Mouse (Mus musculus) limb, embryonic 14.5 days (tissue): ENCODE measurements around the gene Mocs1. TPM values are rescaled to one million over a fixed set of nuclear protein-coding genes. Genes with fewer than 3 reads are reported as not detected.

Experiments used
- ATAC-seq: fragments of 200-750 bp; cut with Nextera tagmentation; 2 replicates; pipeline ENCODE4 v1.8.0; 2017; ENCODE audit warnings: low read depth, moderate number of reproducible peaks, moderate TSS enrichment; ENCODE audit not compliant: low FRiP score
- DNase-seq: peaks from one replicate; pipeline ENCODE4 v3.0.0-alpha.2; 2015; ENCODE audit warnings: low spot score
- H3K27ac ChIP-seq: fragments of 300-500 bp; sonication (generic); replicated peaks from 2 replicates; pipeline ENCODE4 v1.5.1; 2014; ENCODE audit warnings: low read depth, mild to moderate bottlenecking, low read length, moderate library complexity, mixed read lengths
- H3K27me3 ChIP-seq: fragments of 300-500 bp; sonication (generic); 2 replicates; pipeline ENCODE4 v1.6.1; 2014; ENCODE audit warnings: low read length, mixed read lengths; ENCODE audit not compliant: control insufficient read depth, insufficient read depth
- H3K36me3 ChIP-seq: fragments of 300-500 bp; sonication (generic); 2 replicates; pipeline ENCODE4 v1.6.1; 2014; ENCODE audit warnings: mild to moderate bottlenecking, low read length, moderate library complexity, mixed read lengths; ENCODE audit not compliant: control insufficient read depth, insufficient read depth
- H3K4me1 ChIP-seq: fragments of 300-500 bp; sonication (generic); 2 replicates; pipeline ENCODE4 v1.6.1; 2014; ENCODE audit warnings: antibody characterized with exemption, low read length, mixed read lengths; ENCODE audit not compliant: control insufficient read depth, insufficient read depth
- H3K4me2 ChIP-seq: fragments of 300-500 bp; sonication (generic); replicated peaks from 2 replicates; pipeline ENCODE4 v1.6.1; 2014; ENCODE audit warnings: low read depth, mild to moderate bottlenecking, low read length, moderate library complexity; ENCODE audit not compliant: severe bottlenecking
- H3K4me3 ChIP-seq: fragments of 300-500 bp; sonication (generic); replicated peaks from 2 replicates; pipeline ENCODE4 v1.5.1; 2014; ENCODE audit warnings: low read length
- H3K9ac ChIP-seq: fragments of 300-500 bp; sonication (generic); 2 replicates; pipeline ENCODE4 v1.6.1; 2014; ENCODE audit warnings: mild to moderate bottlenecking, low read depth, low read length, moderate library complexity; ENCODE audit not compliant: severe bottlenecking
- H3K9me3 ChIP-seq: fragments of 300-500 bp; sonication (generic); 2 replicates; pipeline ENCODE4 v1.6.1; 2016; ENCODE audit warnings: low read length; ENCODE audit not compliant: control insufficient read depth
- POLR2A ChIP-seq: fragments of 200-500 bp; IDR thresholded peaks from 2 replicates; pipeline ENCODE4 v1.8.0; 2012; ENCODE audit warnings: inconsistent platforms, mild to moderate bottlenecking, moderate library complexity, borderline replicate concordance; ENCODE audit not compliant: insufficient read depth, insufficient read length; ENCODE audit errors: extremely low read depth
- WGBS: fragments of 180-500 bp; shearing (Covaris S2); extraction: QIAGEN DNeasy Blood & Tissue Kit; methylation state at CpG from one replicate; pipeline ENCODE4 v1.1.7; 2014; 5-methylcytosine and 5-hydroxymethylcytosine counted together
- polyA plus RNA-seq, 2 experiments: library from polyadenylated mRNA; depleted of rRNA in 1 of 2; stranded (reverse) in 1 of 2; unstranded in 1 of 2; fragments of >200 nt; fragmentation: Nextera tagmentation in 1 of 2; extraction: Ambion mirVana in 1 of 2; gene quantifications; 2 replicates each; pipeline versions ENCODE4 v1.2.1 to v1.2.3; 2012 to 2014

The Mocs1 gene
- polyA plus RNA-seq, 2 experiments, result 8.0 to 18.3 TPM

DNA sequence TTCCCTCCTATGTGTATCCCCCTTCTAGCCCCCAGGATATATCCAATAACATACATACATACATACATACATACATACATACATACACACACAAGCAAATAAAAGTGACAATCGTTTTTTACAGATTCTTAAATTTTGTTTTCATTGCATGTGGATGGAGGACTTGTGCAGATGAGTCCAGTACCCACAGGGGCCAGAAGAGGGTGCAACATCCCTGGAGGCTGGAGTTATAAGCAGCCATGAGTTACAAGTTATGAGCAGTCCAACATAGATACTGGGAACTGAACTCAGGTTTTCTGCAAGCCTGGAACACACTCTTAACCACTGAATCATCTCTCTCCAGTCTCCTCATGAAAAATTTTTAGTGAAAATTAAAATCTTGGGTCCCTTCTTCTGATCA lies 33.3 kb upstream of the Mocs1 start:
- no peak overlapping the region for H3K9ac ChIP-seq
- TF ChIP-seq POLR2A, result no peak

DNA sequence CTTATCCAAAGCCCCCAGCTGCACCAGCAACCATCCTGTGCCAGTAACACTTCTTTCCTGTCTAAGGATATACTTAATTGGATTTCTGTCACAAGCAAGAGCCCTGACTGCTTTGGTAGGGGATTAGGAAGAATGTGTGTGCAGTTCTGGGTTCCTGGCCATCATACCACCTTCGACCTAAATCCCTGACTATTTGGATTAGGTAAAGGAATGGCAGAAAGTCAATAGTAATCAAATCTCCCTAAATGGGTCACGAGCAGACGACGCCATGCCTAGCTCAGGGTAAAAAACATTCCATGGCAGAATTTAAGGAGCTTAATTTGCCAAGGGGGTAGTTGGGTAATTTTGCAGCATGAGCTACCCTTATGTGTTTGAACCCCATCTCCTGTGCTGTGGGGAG lies 28.6 kb upstream of the Mocs1 start:
- H3K27ac ChIP-seq, result no peak overlapping the region
- H3K27me3 ChIP-seq, result no peaks in the 10 kb centered on the region
- ATAC-seq (no peak), DNase-seq (no peak)
- H3K4me3 ChIP-seq, result no peak overlapping the region
- no peak overlapping the region for H3K4me2 ChIP-seq
- TF ChIP-seq POLR2A, result no peak
- WGBS, result 75% methylated on average over 4 of the region's 4 CpGs
- H3K36me3 ChIP-seq, result no peaks in the 10 kb centered on the region
- no peak overlapping the region for H3K9ac ChIP-seq
- no peaks in the 10 kb centered on the region for H3K4me1 ChIP-seq
- H3K9me3 ChIP-seq, result no peaks in the 10 kb centered on the region

More for the DNA sequence above, 33.3 kb upstream of the Mocs1 start:
- ATAC-seq (no peak), DNase-seq (no peak)
- Histone ChIP-seq H3K4me1 (no peaks in the 10 kb centered on the region), H3K9me3 (no peaks in the 10 kb centered on the region), H3K27ac (no peak overlapping the region), H3K4me2 (no peak overlapping the region), H3K4me3 (no peak overlapping the region), H3K36me3 (no peaks in the 10 kb centered on the region), H3K27me3 (no peaks in the 10 kb centered on the region)
- WGBS, result 59% methylated on average over 1 of the region's 1 CpGs

DNA sequence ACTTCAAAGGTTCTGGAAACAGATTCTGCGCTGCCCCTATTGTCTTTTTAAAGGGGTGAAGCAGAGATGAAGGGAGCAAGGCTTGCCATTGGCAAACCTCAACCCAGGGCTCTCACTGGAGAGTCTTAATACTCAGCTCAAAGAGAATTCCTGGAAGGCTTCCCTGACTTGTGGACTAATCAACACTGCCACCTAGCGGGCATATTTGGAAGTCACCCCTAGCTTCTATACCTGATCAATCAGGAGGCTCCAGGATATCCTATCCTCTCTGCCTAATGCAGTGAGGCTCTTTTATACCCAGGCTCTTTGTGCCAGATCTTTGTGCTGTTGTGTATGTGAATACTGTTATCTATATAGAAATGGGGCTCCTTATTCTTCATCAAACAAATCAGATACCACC lies 28.0 kb upstream of the Mocs1 start:
- H3K4me3 ChIP-seq, result no peak overlapping the region
- no peaks in the 10 kb centered on the region for H3K36me3 ChIP-seq
- ATAC-seq, result peak; percentile 37; the same call in 1 of the 2 replicates
- no peaks in the 10 kb centered on the region for H3K4me1 ChIP-seq
- H3K9ac ChIP-seq, result no peak overlapping the region
- peak; percentile 88 for DNase-seq
- TF ChIP-seq POLR2A, result no peak
- H3K27ac ChIP-seq, result no peak overlapping the region
- no peaks in the 10 kb centered on the region for H3K27me3 ChIP-seq
- no peaks in the 10 kb centered on the region for H3K9me3 ChIP-seq
- no peak overlapping the region for H3K4me2 ChIP-seq
- 17% methylated on average over 2 of the region's 2 CpGs for WGBS

DNA sequence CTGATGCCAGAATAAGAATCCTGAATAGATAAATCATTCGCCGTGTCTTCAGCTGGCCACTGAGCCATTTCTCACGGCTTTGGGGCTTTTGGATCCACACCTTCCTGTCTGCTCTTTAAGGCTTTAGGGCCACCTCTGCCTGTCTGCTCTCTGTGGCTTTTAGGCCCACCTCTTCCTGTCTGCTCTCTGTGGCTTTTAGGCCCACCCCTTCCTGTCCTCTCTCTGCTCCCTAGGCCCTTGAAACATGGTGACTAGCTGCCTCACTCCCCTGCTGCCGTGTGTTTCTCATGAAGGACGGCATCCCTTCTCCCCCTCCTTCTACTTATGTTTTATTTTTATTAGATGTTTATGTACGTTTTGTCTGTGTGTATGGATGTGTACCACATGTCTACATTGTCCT lies 25.0 kb upstream of the Mocs1 start:
- H3K4me1 ChIP-seq, result no peaks in the 10 kb centered on the region
- TF ChIP-seq POLR2A, result no peak
- H3K9me3 ChIP-seq, result no peaks in the 10 kb centered on the region
- no peak overlapping the region for H3K9ac ChIP-seq
- ATAC-seq (no peak), DNase-seq (no peak)
- no peak overlapping the region for H3K27ac ChIP-seq
- H3K27me3 ChIP-seq, result no peaks in the 10 kb centered on the region
- H3K4me2 ChIP-seq, result no peak overlapping the region
- no peak overlapping the region for H3K4me3 ChIP-seq
- H3K36me3 ChIP-seq, result no peaks in the 10 kb centered on the region
- 73% methylated on average over 6 of the region's 6 CpGs for WGBS

DNA sequence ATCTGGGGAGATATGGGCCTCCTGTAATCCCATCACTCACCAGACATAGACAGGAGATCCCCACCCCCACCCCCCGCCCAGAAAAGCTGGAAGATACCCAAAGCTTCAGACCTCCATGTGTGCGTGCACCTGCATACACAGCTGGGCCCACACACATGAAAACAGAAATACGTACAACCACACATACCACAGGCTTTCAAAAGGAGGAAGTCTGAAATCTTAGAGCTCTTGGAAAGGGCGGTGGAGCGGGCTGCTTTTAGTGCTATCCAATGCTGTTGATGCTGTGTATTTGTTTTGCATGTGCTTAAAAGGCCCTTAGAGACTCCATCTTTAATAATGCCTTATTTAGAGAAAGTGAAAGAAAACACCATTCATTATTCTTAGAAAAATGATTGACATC lies 22.2 kb upstream of the Mocs1 start:
- TF ChIP-seq POLR2A, result no peak
- Histone ChIP-seq H3K9ac (no peak overlapping the region), H3K9me3 (no peaks in the 10 kb centered on the region), H3K27ac (no peak overlapping the region), H3K27me3 (no peaks in the 10 kb centered on the region), H3K4me1 (no peaks in the 10 kb centered on the region), H3K4me2 (no peak overlapping the region), H3K36me3 (no peaks in the 10 kb centered on the region), H3K4me3 (no peak overlapping the region)
- 78% methylated on average over 5 of the region's 5 CpGs for WGBS
- no peak for DNase-seq
- no peak for ATAC-seq

DNA sequence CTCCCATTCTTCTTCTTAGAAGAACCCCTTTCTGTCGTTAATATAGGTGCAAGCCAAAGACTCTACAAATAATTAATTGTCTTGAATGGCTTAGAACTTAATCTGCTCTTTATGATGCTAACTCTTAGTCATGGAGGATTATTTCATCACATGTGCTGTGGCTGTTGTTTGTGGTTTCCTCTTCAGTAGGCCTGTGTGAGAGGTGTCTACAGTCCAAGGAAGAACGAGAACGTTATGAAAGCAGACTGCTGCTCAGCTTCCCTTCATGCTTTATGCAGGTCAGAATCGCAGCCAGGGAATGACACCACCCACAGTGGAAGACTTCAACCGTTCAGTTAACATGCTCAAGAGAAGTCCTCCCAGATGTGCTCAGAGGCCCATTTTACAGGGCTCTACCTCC lies 15.2 kb upstream of the Mocs1 start:
- no peak overlapping the region for H3K9ac ChIP-seq
- H3K9me3 ChIP-seq, result no peaks in the 10 kb centered on the region
- ATAC-seq (no peak), DNase-seq (no peak)
- no peaks in the 10 kb centered on the region for H3K36me3 ChIP-seq
- H3K27me3 ChIP-seq, result no peaks in the 10 kb centered on the region
- TF ChIP-seq POLR2A, result no peak
- H3K4me2 ChIP-seq, result no peak overlapping the region
- H3K27ac ChIP-seq, result no peak overlapping the region
- WGBS, result 83% methylated on average over 5 of the region's 5 CpGs
- H3K4me1 ChIP-seq, result no peaks in the 10 kb centered on the region
- no peak overlapping the region for H3K4me3 ChIP-seq
